Mouse (Mus musculus) urinary bladder, adult 18-20 months (tissue): ENCODE data around the gene Igll1.
"Not testable (repeated sequence)": the region's sequence is repeated elsewhere in the genome, so short reads cannot be mapped to it uniquely, and the experiment has no call there.

Experiments
- DNase-seq, 2 experiments: peaks; one replicate each; pipeline ENCODE4 v3.0.0; 2022; ENCODE audit warnings: low spot score in 2 of 2, mixed read lengths in 2 of 2

The Igll1 gene

GRCm38 (mm10) chr16:16863978-16864377 lies at the start of gene Igll1:
Gene Igll1, minus strand, starts transcription at chr16:16863985.
- no peak for DNase-seq

DNA sequence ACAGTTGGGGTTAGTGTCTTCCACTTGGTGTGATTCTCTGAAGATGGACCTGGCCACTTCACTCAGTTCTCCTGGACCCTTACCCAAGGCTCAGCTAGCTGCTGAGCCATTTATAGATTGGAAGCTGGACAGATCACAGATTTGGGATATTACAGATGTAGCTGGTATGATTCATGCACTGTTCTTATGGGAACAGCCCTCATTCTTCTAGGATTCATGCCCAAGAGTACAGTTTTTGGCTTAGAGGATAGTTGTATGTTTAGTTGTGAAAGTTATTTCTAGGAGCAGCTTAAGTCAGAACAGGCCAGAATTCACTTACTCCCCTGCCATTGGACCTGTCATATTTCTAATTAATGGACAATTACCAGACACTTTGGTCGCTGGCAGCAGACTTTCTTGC lies 49.7 kb upstream of the Igll1 start:
- DNase-seq, result no peak

GRCm38 (mm10) chr16:16911641-16912597 lies 48.1 kb upstream of the Igll1 start:
- DNase-seq, result peak; percentile 73 to 85

DNA sequence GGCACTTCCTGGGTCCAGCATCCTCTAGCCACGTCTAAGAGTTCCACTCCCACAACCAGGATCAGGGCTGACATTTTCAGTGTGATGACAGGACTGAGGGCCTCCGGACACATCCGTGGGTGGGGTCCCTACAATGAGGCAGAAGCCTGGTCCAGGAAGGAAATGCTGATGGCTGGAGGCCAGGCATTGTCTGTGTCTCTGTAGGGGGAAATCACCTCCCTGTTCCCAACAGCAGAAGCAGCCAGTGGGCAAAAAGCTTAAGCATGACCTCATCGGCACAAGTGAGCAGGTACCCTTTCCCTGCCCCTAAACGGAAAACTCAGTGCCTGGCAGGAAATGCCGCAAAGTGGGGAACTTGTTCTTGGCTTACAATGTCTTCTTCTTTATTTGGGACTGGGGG lies 44.0 kb upstream of the Igll1 start:
- no peak for DNase-seq

- DNase-seq, result no peak
Observed at GRCm38 (mm10) chr16:16903188-16903587, 39.4 kb upstream of the Igll1 start.

- DNase-seq, result no peak
Observed at GRCm38 (mm10) chr16:16902329-16902728, 38.5 kb upstream of the Igll1 start.

DNA sequence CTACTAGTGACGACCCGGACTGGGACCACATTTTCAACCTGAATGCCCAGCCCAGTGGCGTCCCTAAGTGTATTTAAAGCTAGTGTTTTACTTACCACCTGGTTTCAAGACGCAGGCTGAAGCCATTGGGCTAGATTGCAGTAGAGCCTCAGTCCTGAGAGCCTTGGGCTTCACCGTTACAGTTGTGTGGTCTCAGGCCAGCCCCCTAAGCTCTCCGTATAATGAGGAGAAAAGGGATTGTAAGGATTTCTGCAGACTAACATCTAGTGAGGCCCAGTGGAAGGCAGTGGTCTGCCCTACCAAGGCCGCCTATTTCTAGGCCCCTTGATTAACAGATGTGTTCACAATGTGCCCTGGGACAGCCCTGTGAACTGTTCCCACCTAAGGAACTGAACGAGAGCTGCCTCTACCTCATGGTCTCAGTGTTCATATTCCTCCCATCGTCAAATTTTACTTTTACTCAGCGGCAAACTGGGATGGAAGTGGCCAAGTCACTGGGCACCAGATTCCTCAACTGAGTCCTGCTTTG lies 33.3 kb upstream of the Igll1 start:
- DNase-seq, result no peak

- DNase-seq, result peak; percentile 92 to 94
Observed at GRCm38 (mm10) chr16:16896382-16897055, 32.7 kb upstream of the Igll1 start, which contains the start of gene Ppm1f. Gene Ppm1f, plus strand, starts transcription at chr16:16896469.

GRCm38 (mm10) chr16:16896015-16896381 lies 32.2 kb upstream of the Igll1 start:
- no peak for DNase-seq

DNA sequence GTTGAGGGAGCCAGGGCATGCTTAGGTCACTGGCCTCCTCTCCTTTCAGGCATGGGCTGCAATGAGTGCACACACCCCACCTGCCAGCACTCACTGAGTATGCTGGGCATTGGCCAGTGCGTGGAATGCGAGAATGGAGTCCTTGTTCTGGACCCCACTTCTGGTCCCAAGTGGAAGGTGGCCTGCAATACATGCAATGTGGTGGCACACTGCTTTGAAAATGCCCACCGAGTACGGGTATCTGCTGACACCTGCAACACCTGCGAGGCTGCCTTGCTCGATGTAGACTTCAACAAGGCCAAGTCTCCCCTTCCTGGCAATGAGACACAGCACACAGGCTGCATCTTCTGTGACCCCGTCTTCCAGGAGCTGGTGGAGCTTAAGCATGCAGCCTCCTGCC lies 28.6 kb upstream of the Igll1 start:
- no peak for DNase-seq

GRCm38 (mm10) chr16:16888341-16888740 lies 24.6 kb upstream of the Igll1 start:
- DNase-seq, result no peak

- no peak for DNase-seq
Observed at GRCm38 (mm10) chr16:16879025-16879424, 15.2 kb upstream of the Igll1 start.

DNA sequence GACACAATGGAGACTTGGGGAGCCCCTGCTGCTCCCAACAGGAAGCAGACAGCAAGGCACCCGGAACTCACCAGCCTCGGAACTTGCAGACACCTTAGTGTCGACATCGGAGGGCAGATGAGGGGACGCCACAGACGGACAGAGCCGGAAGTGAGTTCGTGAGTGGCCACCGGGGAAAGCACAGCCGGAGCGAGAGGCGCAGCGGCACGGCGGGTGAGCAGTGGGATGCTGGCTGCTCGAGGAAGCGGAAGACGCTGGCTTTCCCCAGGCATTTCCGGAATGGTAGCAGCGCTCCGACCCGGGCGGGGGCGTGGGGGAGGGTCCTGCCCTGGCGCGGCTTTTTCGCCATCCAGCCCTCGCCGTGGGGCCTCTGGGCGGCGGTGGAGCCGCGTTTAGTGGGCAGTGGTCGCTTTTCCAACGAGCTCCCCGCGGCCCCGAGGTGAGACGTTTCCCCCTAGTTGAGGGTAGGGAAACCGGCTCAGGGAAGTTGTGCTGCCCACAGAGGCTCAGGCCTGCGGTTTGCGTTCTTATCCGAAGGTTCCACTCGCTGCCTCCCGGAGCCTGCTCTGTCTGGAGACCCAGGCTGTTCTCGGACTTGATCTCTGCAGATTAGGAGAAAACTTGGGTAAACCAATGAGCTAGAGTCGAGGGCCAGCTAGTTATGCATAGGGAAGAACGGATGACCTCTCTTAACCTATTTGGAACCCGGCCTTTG lies 7.0 kb upstream of the Igll1 start, which contains the start of the genes Top3b and Vpreb1:
Gene Top3b, plus strand, starts transcription at position 120 of the 715 bp plus-strand sequence.
Gene Vpreb1, minus strand, starts transcription at position 227 of the 715 bp plus-strand sequence.
- peak; percentile 70 to 85 for DNase-seq

DNA sequence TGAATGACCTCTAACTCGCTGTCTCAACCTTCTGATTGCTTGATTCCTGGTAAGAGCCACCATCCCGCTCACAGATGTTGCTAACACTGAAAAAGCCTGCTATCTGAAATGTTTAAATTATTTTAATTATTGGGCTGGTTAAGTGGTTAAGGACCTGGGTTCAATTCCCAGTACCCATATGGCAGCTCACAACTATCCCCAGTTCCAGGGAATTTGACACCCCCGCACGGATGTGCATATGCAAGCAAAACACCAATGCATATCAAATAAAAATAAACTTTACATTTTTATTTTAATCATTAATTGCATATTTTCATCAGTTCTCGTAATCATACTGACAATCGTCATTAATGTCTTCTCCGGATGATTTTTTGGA lies 6.4 kb upstream of the Igll1 start:
- DNase-seq, result no peak

DNA sequence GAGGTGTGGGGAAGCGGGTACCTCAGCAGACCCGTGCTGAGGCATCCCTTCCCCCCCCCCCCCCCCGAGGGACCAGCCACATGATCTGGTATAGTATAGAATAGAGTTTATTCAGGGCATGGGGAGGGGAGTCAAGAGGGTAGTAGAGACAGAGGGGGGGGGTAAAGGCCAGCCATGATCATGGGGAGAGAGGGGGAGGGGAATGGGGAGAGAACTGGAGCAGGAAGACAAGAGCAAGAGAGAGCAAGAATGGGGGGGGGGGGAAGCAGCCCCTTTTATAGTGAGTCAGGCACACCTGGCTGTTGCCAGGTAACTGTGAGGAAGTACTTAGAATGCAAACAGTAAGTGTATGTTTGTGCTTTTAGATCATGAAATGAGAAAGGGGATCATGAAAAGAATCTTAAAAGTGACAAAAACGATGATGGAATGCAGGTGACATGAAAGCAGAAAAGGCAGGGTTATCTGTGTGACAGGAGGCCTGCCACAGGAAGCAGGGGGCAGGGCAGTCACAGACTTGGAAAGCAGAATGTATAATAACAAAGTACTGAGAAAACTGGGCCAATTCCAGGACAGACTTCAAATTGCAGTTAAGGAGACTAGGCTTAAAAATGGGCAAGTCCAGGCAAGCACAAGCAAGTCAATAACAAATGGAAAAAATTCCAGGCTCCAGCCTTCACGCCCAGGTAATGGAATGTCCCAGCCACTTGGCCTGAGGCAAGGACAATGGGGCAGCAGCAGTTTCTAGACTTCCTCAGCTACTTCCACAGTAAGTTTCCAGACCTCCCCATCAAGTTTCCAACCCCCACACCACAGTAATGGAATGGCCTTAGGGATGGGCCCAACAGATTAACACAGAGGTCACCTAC lies 2.1 kb upstream of the Igll1 start:
- DNase-seq, result no peak

- no peak for DNase-seq
Observed at GRCm38 (mm10) chr16:16865217-16865616, 1.4 kb upstream of the Igll1 start.

DNA sequence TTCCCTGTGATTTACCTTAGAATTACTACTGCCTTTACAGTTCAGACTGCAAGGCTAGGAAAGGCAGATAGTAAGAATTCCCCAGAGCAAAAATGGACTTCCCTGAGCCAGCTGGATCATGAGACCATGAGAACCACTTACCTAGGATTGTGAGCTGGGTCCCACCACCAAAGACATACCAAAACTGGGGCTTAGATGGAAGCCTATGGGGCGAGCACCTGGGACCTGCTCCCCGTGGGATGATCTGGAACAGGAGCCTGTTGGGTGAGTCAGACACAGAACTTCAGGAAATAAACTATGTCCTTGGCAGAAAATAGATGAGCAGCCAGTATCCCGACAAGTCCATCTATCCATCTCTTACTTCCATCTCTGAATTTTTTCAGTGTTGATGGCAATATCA lies 1.5 kb downstream of the Igll1 start:
- no peak for DNase-seq

- no peak for DNase-seq
Observed at GRCm38 (mm10) chr16:16856731-16857476, 6.9 kb downstream of the Igll1 start.

DNA sequence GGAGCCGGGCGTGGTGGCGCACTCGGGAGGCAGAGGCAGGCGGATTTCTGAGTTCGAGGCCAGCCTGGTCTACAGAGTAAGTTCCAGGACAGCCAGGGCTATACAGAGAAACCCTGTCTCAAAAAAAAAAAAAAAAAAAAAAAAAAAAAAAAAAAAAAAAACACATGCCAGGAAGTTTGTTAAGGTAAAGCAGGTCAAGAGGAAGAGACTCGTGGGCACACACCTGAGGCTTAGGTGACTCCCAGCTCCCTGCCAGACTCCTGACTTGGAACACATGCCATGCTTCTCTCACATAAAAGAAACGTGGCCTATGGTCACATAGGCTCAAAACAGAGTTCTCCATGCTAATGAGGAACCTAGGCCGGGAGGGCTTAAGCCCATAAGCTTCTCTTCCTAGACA lies 7.7 kb downstream of the Igll1 start:
- DNase-seq, result not testable (repeated sequence)

- no peak for DNase-seq
Observed at GRCm38 (mm10) chr16:16855541-16855940, 8.2 kb downstream of the Igll1 start.
